Mouse (Mus musculus) lung, postnatal 0 days (tissue): ENCODE data around the gene Dock9.

ENCODE experiments used
- CTCF ChIP-seq: IDR thresholded peaks from 2 replicates; pipeline ENCODE4 v1.5.1; 2016; ENCODE audit warnings: antibody characterized with exemption, mild to moderate bottlenecking
- EP300 ChIP-seq: IDR thresholded peaks from 2 replicates; pipeline ENCODE4 v1.6.1; 2016; ENCODE audit warnings: antibody characterized with exemption, mild to moderate bottlenecking, control low read depth

GRCm38 (mm10) chr14:121644302-121644701, 153.3 kb downstream of the Dock9 start:
- TF ChIP-seq CTCF (no peak), EP300 (no peak)
